Comparison of ENCODE assay signal across 15 mouse cellular contexts in genomic region chr3:118855411-118855810, GRCm38 (mm10).
DNase-seq lines count a peak whose midpoint lies in the region; ATAC-seq and TF ChIP-seq lines count a peak whose summit lies in the region.
"Had no signal": no experiment of that assay in that cellular context is flagged by ENCODE, and none has a peak within 500 bp of the region (broad histone marks: within the 10 kb centered on the region; RNA-seq: fewer than 3 reads in every experiment).

No protein-coding gene starts in this region.

- no peak overlapping the region for H3K9ac ChIP-seq in kidney, postnatal 0 days (ENCODE audit: low read depth, low read length)
- no peak overlapping the region for H3K9ac ChIP-seq in hindbrain, postnatal 0 days (replicated peaks; ENCODE audit: low read length)
- H3K9ac ChIP-seq: heart, embryonic 13.5 days had no signal

- no peak for TF ChIP-seq POLR2A in brain, embryonic 14.5 days (IDR thresholded peaks at IDR 0.05; ENCODE audit: borderline replicate concordance, extremely low read depth, insufficient read depth, insufficient read length, poor library complexity, severe bottlenecking)

- no peaks in the 10 kb centered on the region for H3K36me3 ChIP-seq in kidney, postnatal 0 days (ENCODE audit: insufficient read depth, low read length)
- H3K36me3 ChIP-seq in hindbrain, postnatal 0 days (ENCODE audit: insufficient read depth, low read length), result no peaks in the 10 kb centered on the region
- H3K36me3 ChIP-seq: G1E; heart, embryonic 13.5 days had no signal

- no peaks in the 10 kb centered on the region for H3K27me3 ChIP-seq in kidney, postnatal 0 days (ENCODE audit: insufficient read depth, low read length)
- no peaks in the 10 kb centered on the region for H3K27me3 ChIP-seq in hindbrain, postnatal 0 days (ENCODE audit: insufficient read depth, low read length)
- H3K27me3 ChIP-seq: heart, embryonic 13.5 days had no signal

- no peaks in the 10 kb centered on the region for H3K9me3 ChIP-seq in kidney, postnatal 0 days (replicated peaks; ENCODE audit: low read length)
- H3K9me3 ChIP-seq in hindbrain, postnatal 0 days (ENCODE audit: low read length), result no peaks in the 10 kb centered on the region
- H3K9me3 ChIP-seq: heart, embryonic 13.5 days had no signal

- no peak for TF ChIP-seq CTCF in kidney, postnatal 0 days (IDR thresholded peaks at IDR 0.05; ENCODE audit: low read depth)
- no peak for TF ChIP-seq CTCF in brain, embryonic 14.5 days (IDR thresholded peaks at IDR 0.05; ENCODE audit: borderline replicate concordance, extremely low read depth, insufficient read depth, insufficient read length)
- TF ChIP-seq CTCF in hindbrain, postnatal 0 days (IDR thresholded peaks at IDR 0.05; ENCODE audit: low read depth), result no peak

- no peak for ATAC-seq in kidney, postnatal 0 days (replicated peaks; ENCODE audit: low FRiP score, low read depth)
- ATAC-seq in hindbrain, postnatal 0 days, result no peak
- ATAC-seq: lung, postnatal 0 days had no signal

- H3K4me2 ChIP-seq in kidney, postnatal 0 days (ENCODE audit: low read length), result no peak overlapping the region
- no peak overlapping the region for H3K4me2 ChIP-seq in hindbrain, postnatal 0 days (ENCODE audit: low read depth, low read length)
- H3K4me2 ChIP-seq: heart, embryonic 13.5 days had no signal

- H3K4me1 ChIP-seq in kidney, postnatal 0 days (replicated peaks; ENCODE audit: insufficient read depth, low read length), result no peaks in the 10 kb centered on the region
- H3K4me1 ChIP-seq in hindbrain, postnatal 0 days (ENCODE audit: insufficient read depth, low read length), result no peaks in the 10 kb centered on the region
- H3K4me1 ChIP-seq: heart, embryonic 13.5 days had no signal

- H3K4me3 ChIP-seq in kidney, postnatal 0 days (replicated peaks; ENCODE audit: low read depth, low read length), result no peak overlapping the region
- no peak overlapping the region for H3K4me3 ChIP-seq in hindbrain, postnatal 0 days (ENCODE audit: low read length)
- H3K4me3 ChIP-seq: heart, embryonic 13.5 days; myocyte had no signal

- no peak overlapping the region for H3K27ac ChIP-seq in kidney, postnatal 0 days
- no peak overlapping the region for H3K27ac ChIP-seq in hindbrain, postnatal 0 days
- H3K27ac ChIP-seq: heart, embryonic 13.5 days had no signal

- 50% methylated on average over 7 of the region's 7 CpGs for WGBS in kidney, postnatal 0 days
- 57% methylated on average over 7 of the region's 7 CpGs for WGBS in hindbrain, postnatal 0 days

- peak; percentile 24 for DNase-seq in kidney, postnatal 0 days (ENCODE audit: low spot score)
- no peak for DNase-seq in kidney, adult 9 months
- peak; percentile 71 for DNase-seq in brain, embryonic 14.5 days (ENCODE audit: low read depth)
- peak; percentile 27 for DNase-seq in embryo, embryonic 11.5 days (ENCODE audit: low read depth, low spot score)
- DNase-seq in hindbrain, postnatal 0 days (ENCODE audit: low spot score), result peak; percentile 44
- no peak for DNase-seq in layer of hippocampus, adult 11-12 months (ENCODE audit: low spot score)
- no peak for DNase-seq in left cerebral cortex, adult 11 months (ENCODE audit: low spot score)
- DNase-seq: adrenal gland, adult 8-10 months; cerebellum, adult 18-20 months; gastrocnemius, postnatal 25 days; kidney, adult 11 months had no signal

Comparison
In these comparisons a context has a peak if more than half of its experiments do, and no peak if none do; other contexts are left out.
1. DNase-seq: peak in kidney, postnatal 0 days (single experiment), brain, embryonic 14.5 days (single experiment), embryo, embryonic 11.5 days (single experiment) and hindbrain, postnatal 0 days (single experiment); none in kidney, adult 9 months (single experiment), layer of hippocampus, adult 11-12 months (single experiment) and left cerebral cortex, adult 11 months (single experiment).